Mouse (Mus musculus): ENCODE results near the gene Slc5a11.

- TF ChIP-seq CTCF (IDR thresholded peaks at IDR 0.05; ENCODE audit: low read depth) (no peak), EP300 (IDR thresholded peaks at IDR 0.05; ENCODE audit: low read depth) (no peak)
Measured at GRCm38 (mm10) chr7:123254196-123254970, 39.8 kb downstream of the Slc5a11 start.
